Mouse (Mus musculus): ENCODE measurements around the gene Evc2. TPM values are rescaled to one million over a fixed set of nuclear protein-coding genes. Genes with fewer than 3 reads are reported as not detected.

Gene Evc2
- total RNA-seq, 1 experiment = 32.1 TPM

DNA sequence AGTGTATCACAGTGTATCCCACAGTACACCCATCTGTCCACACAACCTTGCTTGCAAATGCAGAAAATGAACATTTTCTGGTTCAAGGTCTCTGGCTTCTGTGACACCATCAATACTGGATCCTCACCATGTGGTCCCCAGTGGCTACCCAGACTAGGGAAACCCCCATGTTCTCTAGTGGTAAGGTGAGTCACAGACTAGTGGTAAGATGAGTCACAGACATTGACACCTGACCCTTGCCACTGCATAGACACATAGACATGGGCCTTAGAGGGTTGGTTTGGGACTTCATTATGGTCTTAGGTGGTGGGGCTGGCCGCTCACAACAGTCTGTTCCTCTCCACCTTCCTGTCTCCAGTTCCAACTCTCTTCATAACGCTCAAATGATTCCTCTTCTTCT lies 104.5 kb downstream of the Evc2 start:
- no peak overlapping the region for H3K27ac ChIP-seq (ENCODE audit: insufficient read depth, low read depth, low read length, poor library complexity, severe bottlenecking)
- in situ Hi-C loops (cut with MboI; ENCODE audit: low sequenced_read_pairs in 2 of 2, unreplicated experiment in 2 of 2) = no loop called here
- no peak overlapping the region for H3K4me3 ChIP-seq (ENCODE audit: insufficient read depth in 1 of 2, low read depth in 1 of 2, low read length in 2 of 2, poor library complexity in 1 of 2, severe bottlenecking in 1 of 2)
- no peak for DNase-seq (ENCODE audit: low read depth, low spot score)
- H3K9me3 ChIP-seq (ENCODE audit: control insufficient read depth, insufficient read depth, low read depth, low read length) = no peaks in the 10 kb centered on the region
- no peaks in the 10 kb centered on the region for H3K4me1 ChIP-seq (ENCODE audit: control insufficient read depth in 2 of 2, insufficient read depth in 2 of 2, low read length in 2 of 2, poor library complexity in 1 of 2)
- no peak overlapping the region for H3K9ac ChIP-seq (ENCODE audit: insufficient read depth, low read depth, low read length, poor library complexity, severe bottlenecking)
- no peaks in the 10 kb centered on the region for H3K36me3 ChIP-seq (ENCODE audit: control insufficient read depth, insufficient read depth, low read length, poor library complexity, severe bottlenecking)
- TF ChIP-seq CHD2 (IDR thresholded peaks at IDR 0.05; ENCODE audit: low read depth, low read length) (no peak), HCFC1 (IDR thresholded peaks at IDR 0.05; ENCODE audit: borderline replicate concordance, insufficient read depth, low read length) (no peak), MAFK (IDR thresholded peaks at IDR 0.05; ENCODE audit: insufficient read depth, low read depth, low read length) (no peak), ZNF384 (IDR thresholded peaks at IDR 0.05; ENCODE audit: low read depth, low read length) (no peak), ZC3H11A (IDR thresholded peaks at IDR 0.05; ENCODE audit: borderline replicate concordance, low read depth, low read length) (no peak)

DNA sequence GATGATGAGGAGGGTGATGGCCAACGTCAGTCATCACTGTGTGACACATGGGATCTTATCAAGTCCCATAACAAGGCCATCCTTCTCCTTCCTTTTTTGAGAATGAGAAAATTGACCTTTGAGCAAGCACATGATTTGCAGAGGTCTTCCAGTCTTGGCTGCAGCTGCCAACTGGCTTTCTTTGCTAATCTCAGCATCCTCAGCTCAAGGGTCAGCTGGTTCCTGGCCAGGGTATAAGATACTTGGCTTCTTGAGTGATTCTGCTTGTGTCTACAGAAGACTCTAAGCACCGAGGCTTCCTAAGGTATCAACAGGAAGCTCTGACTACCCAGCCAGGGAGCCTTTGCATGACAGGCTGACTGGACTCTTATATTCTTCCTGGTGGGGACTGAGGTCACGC lies 109.2 kb downstream of the Evc2 start:
- H3K4me1 ChIP-seq (ENCODE audit: control insufficient read depth in 2 of 2, insufficient read depth in 2 of 2, low read length in 2 of 2, poor library complexity in 1 of 2) = no peaks in the 10 kb centered on the region
- no peak for TF ChIP-seq HCFC1 (IDR thresholded peaks at IDR 0.05; ENCODE audit: borderline replicate concordance, insufficient read depth, low read length)
- no peak for TF ChIP-seq CHD2 (IDR thresholded peaks at IDR 0.05; ENCODE audit: low read depth, low read length)
- no peak for TF ChIP-seq MAFK (IDR thresholded peaks at IDR 0.05; ENCODE audit: insufficient read depth, low read depth, low read length)
- no peak for TF ChIP-seq ZC3H11A (IDR thresholded peaks at IDR 0.05; ENCODE audit: borderline replicate concordance, low read depth, low read length)
- no peak for TF ChIP-seq ZNF384 (IDR thresholded peaks at IDR 0.05; ENCODE audit: low read depth, low read length)
- in situ Hi-C loops (cut with MboI; ENCODE audit: low sequenced_read_pairs in 2 of 2, unreplicated experiment in 2 of 2) = no loop called here
- no peak overlapping the region for H3K4me3 ChIP-seq (ENCODE audit: insufficient read depth in 1 of 2, low read depth in 1 of 2, low read length in 2 of 2, poor library complexity in 1 of 2, severe bottlenecking in 1 of 2)
- no peaks in the 10 kb centered on the region for H3K9me3 ChIP-seq (ENCODE audit: control insufficient read depth, insufficient read depth, low read depth, low read length)
- DNase-seq (ENCODE audit: low read depth, low spot score) = no peak
- no peaks in the 10 kb centered on the region for H3K36me3 ChIP-seq (ENCODE audit: control insufficient read depth, insufficient read depth, low read length, poor library complexity, severe bottlenecking)
- no peak overlapping the region for H3K27ac ChIP-seq (ENCODE audit: insufficient read depth, low read depth, low read length, poor library complexity, severe bottlenecking)
- H3K9ac ChIP-seq (ENCODE audit: insufficient read depth, low read depth, low read length, poor library complexity, severe bottlenecking) = no peak overlapping the region

DNA sequence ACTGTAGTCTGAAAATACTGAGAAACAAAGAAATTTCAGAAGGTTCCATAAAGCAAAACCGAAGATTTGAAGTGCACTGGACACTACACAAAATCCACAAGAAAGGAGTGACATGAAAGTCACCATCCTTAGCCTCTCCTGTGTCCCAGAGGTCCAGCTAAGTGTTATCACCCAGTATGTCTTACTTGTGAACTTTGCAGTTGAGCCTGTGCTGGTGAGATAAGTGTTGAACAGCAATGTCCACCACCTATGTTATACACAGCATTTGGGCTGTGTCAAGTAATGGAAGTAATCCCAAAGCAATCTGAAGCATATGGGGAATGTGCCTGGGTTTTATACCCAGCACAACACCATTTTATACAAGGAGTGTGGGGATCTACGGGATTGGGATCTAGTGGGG lies 118.3 kb downstream of the Evc2 start:
- DNase-seq (ENCODE audit: low read depth, low spot score) = no peak
- H3K4me3 ChIP-seq (ENCODE audit: insufficient read depth in 1 of 2, low read depth in 1 of 2, low read length in 2 of 2, poor library complexity in 1 of 2, severe bottlenecking in 1 of 2) = no peak overlapping the region
- in situ Hi-C loops (cut with MboI; ENCODE audit: low sequenced_read_pairs in 2 of 2, unreplicated experiment in 2 of 2) = no loop called here
- H3K36me3 ChIP-seq (ENCODE audit: control insufficient read depth, insufficient read depth, low read length, poor library complexity, severe bottlenecking) = no peaks in the 10 kb centered on the region
- H3K9ac ChIP-seq (ENCODE audit: insufficient read depth, low read depth, low read length, poor library complexity, severe bottlenecking) = no peak overlapping the region
- no peaks in the 10 kb centered on the region for H3K9me3 ChIP-seq (ENCODE audit: control insufficient read depth, insufficient read depth, low read depth, low read length)
- H3K27ac ChIP-seq (ENCODE audit: insufficient read depth, low read depth, low read length, poor library complexity, severe bottlenecking) = no peak overlapping the region
- no peaks in the 10 kb centered on the region for H3K4me1 ChIP-seq (ENCODE audit: control insufficient read depth in 2 of 2, insufficient read depth in 2 of 2, low read length in 2 of 2, poor library complexity in 1 of 2)
- no peak for TF ChIP-seq MAFK (IDR thresholded peaks at IDR 0.05; ENCODE audit: insufficient read depth, low read depth, low read length)
- no peak for TF ChIP-seq ZC3H11A (IDR thresholded peaks at IDR 0.05; ENCODE audit: borderline replicate concordance, low read depth, low read length)
- TF ChIP-seq ZNF384 (IDR thresholded peaks at IDR 0.05; ENCODE audit: low read depth, low read length) = no peak
- TF ChIP-seq HCFC1 (IDR thresholded peaks at IDR 0.05; ENCODE audit: borderline replicate concordance, insufficient read depth, low read length) = no peak
- TF ChIP-seq CHD2 (IDR thresholded peaks at IDR 0.05; ENCODE audit: low read depth, low read length) = no peak

- no peak for DNase-seq (ENCODE audit: low read depth, low spot score)
- TF ChIP-seq ZC3H11A (IDR thresholded peaks at IDR 0.05; ENCODE audit: borderline replicate concordance, low read depth, low read length) (no peak), MAFK (IDR thresholded peaks at IDR 0.05; ENCODE audit: insufficient read depth, low read depth, low read length) (no peak), HCFC1 (IDR thresholded peaks at IDR 0.05; ENCODE audit: borderline replicate concordance, insufficient read depth, low read length) (no peak), ZNF384 (IDR thresholded peaks at IDR 0.05; ENCODE audit: low read depth, low read length) (no peak)
- Histone ChIP-seq H3K9ac (ENCODE audit: insufficient read depth, low read depth, low read length, poor library complexity, severe bottlenecking) (no peak overlapping the region), H3K4me3 (ENCODE audit: insufficient read depth in 1 of 2, low read depth in 1 of 2, low read length in 2 of 2, poor library complexity in 1 of 2, severe bottlenecking in 1 of 2) (no peak overlapping the region), H3K4me1 (ENCODE audit: control insufficient read depth in 2 of 2, insufficient read depth in 2 of 2, low read length in 2 of 2, poor library complexity in 1 of 2) (no peaks in the 10 kb centered on the region), H3K9me3 (ENCODE audit: control insufficient read depth, insufficient read depth, low read depth, low read length) (no peaks in the 10 kb centered on the region), H3K36me3 (ENCODE audit: control insufficient read depth, insufficient read depth, low read length, poor library complexity, severe bottlenecking) (no peaks in the 10 kb centered on the region), H3K27ac (ENCODE audit: insufficient read depth, low read depth, low read length, poor library complexity, severe bottlenecking) (no peak overlapping the region)
- in situ Hi-C loops (cut with MboI; ENCODE audit: low sequenced_read_pairs in 2 of 2, unreplicated experiment in 2 of 2) = no loop called here
Measured at GRCm38 (mm10) chr5:37457191-37457590, 118.9 kb downstream of the Evc2 start.

DNA sequence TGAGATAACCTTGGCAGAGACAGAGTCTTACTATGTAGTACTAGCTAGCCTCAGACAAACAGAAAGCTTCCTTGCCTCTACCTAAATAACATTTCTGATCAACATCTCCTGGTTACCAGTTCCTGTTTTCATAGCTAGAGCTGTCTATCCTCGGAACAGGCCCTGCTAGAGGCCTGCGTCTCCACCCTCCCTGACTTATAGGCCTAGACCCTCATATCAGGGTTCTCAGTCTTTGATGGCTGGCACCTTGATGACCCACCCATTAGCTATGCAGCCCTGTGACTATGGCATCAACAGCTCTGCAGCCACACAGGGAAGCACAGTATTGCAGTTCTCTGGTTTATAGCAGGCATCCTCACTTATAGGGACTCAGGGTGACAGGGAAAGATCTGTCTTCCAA lies 119.5 kb downstream of the Evc2 start:
- Histone ChIP-seq H3K4me3 (ENCODE audit: insufficient read depth in 1 of 2, low read depth in 1 of 2, low read length in 2 of 2, poor library complexity in 1 of 2, severe bottlenecking in 1 of 2) (no peak overlapping the region), H3K27ac (ENCODE audit: insufficient read depth, low read depth, low read length, poor library complexity, severe bottlenecking) (no peak overlapping the region), H3K36me3 (ENCODE audit: control insufficient read depth, insufficient read depth, low read length, poor library complexity, severe bottlenecking) (no peaks in the 10 kb centered on the region), H3K4me1 (ENCODE audit: control insufficient read depth in 2 of 2, insufficient read depth in 2 of 2, low read length in 2 of 2, poor library complexity in 1 of 2) (no peaks in the 10 kb centered on the region), H3K9me3 (ENCODE audit: control insufficient read depth, insufficient read depth, low read depth, low read length) (no peaks in the 10 kb centered on the region), H3K9ac (ENCODE audit: insufficient read depth, low read depth, low read length, poor library complexity, severe bottlenecking) (no peak overlapping the region)
- no peak for TF ChIP-seq ZC3H11A (IDR thresholded peaks at IDR 0.05; ENCODE audit: borderline replicate concordance, low read depth, low read length)
- no peak for TF ChIP-seq MAFK (IDR thresholded peaks at IDR 0.05; ENCODE audit: insufficient read depth, low read depth, low read length)
- no peak for TF ChIP-seq ZNF384 (IDR thresholded peaks at IDR 0.05; ENCODE audit: low read depth, low read length)
- no peak for DNase-seq (ENCODE audit: low read depth, low spot score)
- in situ Hi-C loops (cut with MboI; ENCODE audit: low sequenced_read_pairs in 2 of 2, unreplicated experiment in 2 of 2) = no loop called here

Measured in ES-E14 (cell line).